Mouse (Mus musculus): ENCODE measurements around the gene Bcar3.

DNA sequence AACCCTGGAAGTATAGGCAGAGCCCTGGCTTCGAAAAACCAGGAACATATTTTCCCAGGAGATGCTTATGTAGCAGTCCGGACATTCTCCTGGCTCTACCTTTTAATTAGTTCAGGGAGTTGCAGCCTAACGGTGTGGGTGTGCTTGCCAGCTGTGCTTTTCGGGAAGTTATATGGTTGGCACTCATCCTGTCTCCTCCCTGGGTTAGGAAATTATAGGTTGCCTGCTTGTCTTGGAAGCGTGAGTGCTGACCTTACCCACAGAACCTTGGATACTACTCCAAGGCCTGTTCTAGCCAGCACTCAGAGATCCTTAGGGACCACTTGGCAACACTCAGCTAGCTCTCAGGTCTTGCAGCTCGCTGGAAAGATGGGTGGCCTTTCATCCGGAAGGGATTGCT, 40.0 kb downstream of the Bcar3 start:
- TF ChIP-seq CTCF (IDR thresholded peaks at IDR 0.05; ENCODE audit: borderline replicate concordance, control insufficient read depth, extremely low read depth, insufficient read depth, low read length, poor library complexity) = no peak
- no peak for TF ChIP-seq POLR2A (IDR thresholded peaks at IDR 0.05; ENCODE audit: control insufficient read depth, extremely low read depth, insufficient read depth, low read length, poor library complexity)
